Mouse (Mus musculus) hindlimb bud, embryonic 11.5 days (tissue): ENCODE measurements around the gene Clic6.

Source experiments
- DNase-seq: peaks from one replicate; pipeline ENCODE4 v3.0.0-alpha.2; 2012; ENCODE audit warnings: low read depth, low spot score; ENCODE audit errors: extremely low spot score

Clic6 gene

GRCm38 (mm10) chr16:92485436-92485835 lies at the start of gene Clic6:
Gene Clic6, plus strand, starts transcription at chr16:92485736.
- no peak for DNase-seq

DNA sequence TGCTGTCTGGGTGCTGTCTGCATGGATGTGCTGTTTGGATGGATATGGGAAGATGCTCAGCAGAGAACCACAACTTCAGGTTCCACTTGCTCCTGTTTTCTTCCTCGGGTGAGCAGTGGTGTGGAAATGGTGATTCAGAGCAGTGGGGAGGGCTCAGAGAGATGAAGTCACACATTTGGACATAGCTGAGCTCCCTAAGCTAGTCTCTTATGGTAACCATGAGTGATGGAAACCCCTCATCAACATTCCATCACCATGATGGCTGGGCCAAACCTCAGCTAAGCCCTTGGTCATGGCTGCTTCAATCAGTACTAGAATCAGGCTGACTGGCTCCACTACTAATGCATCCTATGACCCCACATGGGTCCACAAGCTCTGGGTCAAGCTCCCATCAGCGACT lies 45.8 kb upstream of the Clic6 start:
- DNase-seq, result no peak

DNA sequence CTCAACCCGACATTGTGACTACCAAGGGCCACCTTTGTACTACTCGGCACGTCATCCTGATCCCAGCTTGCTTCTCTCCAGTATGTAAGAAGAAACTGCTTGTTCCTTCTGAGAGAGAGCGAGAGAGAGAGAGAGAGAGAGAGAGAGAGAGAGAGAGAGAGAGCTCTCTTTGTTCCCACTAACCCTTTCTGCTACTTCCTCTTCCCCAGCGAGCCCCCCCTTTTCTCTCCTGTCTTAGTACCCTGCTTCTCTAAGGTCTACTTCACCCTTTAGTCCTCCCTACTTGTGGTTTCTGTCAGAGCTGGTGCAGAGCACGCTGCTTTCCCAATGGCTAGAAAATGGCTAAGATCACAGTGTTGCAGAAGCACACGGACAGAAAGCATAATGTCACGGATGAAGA lies 45.3 kb upstream of the Clic6 start:
- no peak for DNase-seq

GRCm38 (mm10) chr16:92441203-92441602 lies 44.3 kb upstream of the Clic6 start:
- DNase-seq, result no peak

GRCm38 (mm10) chr16:92442150-92442549 lies 43.4 kb upstream of the Clic6 start:
- no peak for DNase-seq

GRCm38 (mm10) chr16:92442946-92443345 lies 42.6 kb upstream of the Clic6 start:
- DNase-seq, result no peak

DNA sequence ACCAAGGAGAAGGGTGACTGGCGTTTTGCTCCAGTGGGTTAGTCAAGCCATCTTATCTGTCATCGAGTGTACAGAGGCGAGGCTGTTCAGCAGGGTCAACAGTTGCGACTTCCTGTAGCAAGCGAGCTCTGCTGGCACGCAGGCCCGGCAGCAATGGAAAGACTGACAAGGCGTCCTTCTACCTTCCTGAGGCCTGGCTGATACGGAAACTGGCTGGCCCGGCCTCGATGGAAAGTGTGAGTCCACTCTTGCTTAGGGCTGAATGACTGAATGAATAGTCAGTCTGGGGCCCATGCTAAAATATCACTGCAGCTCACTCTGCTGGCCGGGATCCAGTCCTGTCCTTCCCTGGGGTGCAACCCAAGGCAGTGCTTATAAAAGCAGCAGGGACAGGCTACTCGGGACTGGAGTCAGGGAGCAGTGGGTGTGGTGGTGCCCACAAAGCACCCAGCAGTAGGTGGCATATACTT lies 41.9 kb upstream of the Clic6 start:
- DNase-seq, result no peak

- no peak for DNase-seq
Observed at GRCm38 (mm10) chr16:92445377-92445776, 40.2 kb upstream of the Clic6 start.

DNA sequence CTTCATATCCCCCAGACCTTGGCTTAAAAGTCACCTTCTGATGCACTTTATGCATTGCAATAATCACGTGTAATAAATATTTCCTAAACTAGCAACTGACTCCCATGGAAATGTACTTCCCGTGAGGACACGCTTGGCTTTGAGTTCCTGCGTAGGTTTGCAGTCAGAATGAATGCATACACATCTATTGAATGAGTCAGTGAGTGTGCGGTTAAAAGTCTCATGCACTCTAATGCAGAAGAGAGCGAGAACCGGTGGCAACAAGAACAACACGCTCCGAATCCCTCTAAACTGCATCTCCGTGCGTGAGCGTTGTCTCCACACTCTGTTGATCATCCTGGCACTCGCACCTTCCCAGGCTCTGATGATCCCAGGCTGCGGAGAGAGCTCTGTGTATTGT lies 36.5 kb upstream of the Clic6 start:
- no peak for DNase-seq

DNA sequence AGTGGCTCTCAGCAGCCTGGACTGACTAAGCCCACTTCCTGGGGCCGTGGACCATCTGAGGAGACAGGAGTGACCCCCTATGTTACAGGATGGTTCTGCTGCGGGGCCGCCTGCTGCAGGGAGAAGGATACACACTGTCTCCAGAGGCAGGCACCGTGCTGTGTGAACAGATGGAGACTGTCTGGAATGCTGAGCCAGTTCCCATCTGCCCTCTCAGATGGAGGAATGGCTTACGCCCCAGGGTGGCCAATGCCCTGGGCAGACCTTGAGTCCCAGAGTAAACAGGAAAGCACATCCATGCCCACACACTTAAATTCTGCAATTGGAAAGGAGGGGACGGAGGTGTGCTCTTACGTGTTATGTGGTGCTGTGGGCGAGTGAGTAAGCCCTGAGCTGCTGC lies 35.2 kb upstream of the Clic6 start:
- no peak for DNase-seq

DNA sequence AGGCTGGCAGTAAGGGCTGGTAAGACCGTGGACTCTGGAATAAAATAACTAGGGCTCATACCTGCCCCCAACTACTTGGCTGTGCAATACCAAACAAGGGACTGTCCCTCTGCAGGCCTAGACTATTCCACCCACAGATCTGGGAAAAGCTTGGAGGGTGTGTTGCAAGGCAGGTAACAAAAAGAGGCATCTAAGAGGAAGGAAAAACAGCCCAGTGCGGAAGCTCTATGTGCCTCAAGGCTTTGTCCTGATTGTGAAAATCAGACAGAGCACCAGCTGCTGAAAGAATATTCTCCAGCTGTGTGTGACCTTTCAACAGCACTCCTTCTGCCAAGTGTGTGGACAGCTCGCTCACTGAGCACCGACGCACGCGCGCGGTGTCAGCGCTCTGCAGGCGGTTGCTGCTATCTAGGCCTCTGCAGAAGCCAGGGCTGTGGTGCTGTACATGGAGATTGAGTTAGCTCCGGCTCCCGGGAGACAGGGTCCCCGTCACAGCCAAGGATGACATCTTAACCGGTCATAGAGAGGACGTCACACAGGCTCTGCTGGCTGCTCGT lies 33.9 kb upstream of the Clic6 start:
- no peak for DNase-seq

DNA sequence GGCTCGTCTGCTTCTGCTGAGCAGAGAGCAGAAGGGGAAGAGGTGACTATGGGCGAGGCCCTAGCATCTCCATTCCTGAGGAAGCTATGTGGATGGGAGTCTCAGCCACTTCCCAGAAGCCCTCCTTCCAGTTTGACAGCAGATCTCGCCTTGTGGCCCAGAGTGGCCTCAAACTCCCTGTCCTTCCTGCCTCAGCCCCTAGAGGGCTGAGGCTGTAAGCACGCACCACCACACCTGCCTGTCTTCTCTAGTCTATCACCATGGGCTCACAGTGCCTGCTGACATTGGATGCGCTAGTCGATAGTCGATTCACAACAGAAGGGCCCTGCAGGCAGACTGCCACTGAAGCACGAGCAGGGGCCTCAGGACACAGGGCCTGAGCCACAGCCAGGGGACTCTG lies 32.9 kb upstream of the Clic6 start:
- DNase-seq, result no peak

- DNase-seq, result no peak
Observed at GRCm38 (mm10) chr16:92454002-92454401, 31.5 kb upstream of the Clic6 start.

DNA sequence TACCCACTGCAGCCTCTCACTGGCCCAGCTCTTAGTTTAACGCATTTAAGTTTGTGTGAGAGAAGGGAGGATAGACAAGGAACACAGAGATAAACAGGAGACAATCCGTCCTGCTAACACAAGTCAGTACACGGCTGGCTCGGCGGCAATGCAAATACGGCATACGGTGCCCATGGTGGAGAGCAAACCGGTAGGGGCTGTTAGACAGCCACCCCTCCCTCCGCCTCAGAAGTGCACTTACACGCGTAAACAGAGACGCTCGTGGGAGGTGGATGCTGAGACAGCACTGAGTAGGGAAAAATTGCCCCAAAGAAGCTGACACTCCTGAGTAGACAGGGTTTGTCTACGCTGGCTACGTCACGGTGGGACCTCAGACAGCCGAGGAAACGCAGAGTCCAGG lies 31.0 kb upstream of the Clic6 start:
- no peak for DNase-seq

DNA sequence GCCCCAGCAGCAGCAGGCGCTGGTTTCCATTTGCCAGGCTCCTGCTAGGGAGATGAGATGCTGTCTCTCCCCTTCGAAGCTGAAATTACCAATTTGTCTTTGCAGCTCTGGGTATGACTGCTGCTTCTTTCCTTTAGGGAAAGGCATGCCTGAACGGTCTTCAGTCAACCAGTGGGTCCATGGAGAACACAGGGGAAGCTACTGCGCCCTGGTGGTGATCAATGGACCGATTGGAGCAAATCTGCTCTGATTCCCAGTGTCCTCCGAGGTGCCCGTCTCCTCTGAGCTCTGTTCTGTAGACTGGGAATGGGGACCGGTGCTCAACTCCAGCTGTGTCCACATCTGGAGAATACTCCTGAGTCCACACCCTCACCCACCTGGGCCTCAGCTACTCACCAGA lies 30.0 kb upstream of the Clic6 start:
- no peak for DNase-seq

DNA sequence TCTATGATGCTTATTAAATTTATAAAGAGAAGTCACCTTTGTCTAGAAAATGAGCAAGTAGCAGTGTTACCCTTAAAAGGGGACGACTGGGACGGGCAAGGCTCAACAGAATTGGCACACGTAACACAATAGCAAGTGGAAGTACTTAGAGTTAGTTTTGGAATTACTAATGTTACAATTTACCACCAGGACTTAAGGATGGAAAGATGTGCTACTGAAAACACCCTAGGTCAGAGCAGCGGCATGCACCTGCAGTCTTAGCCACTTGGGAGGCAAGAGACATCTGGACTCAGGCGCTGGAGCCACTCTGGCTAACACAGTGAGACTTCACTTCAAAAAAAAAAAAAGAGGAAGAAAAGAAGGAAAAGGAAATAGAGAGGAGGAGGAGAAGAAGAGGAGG lies 29.6 kb upstream of the Clic6 start:
- DNase-seq, result no peak

- DNase-seq, result peak; percentile 42
Observed at GRCm38 (mm10) chr16:92457594-92457993, 27.9 kb upstream of the Clic6 start.

DNA sequence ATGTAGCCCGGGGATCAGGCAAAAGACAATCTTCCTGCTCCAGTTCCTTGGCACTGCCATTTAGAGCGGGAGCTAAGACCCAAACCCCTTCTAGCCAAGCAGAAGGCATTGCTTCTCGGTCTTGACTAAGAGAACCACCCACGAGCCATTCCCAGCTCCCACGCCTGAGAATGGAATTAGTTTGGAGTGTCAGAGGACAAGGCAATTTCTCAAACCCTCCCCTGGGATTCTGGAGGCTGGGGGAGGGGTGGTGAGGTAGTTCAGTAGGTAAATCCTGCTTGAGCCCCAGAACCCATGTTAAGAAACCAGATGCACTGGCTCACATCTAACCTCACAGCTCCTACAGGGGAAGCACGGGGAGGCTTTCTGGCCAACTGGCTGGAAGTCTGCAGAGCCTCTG lies 24.1 kb upstream of the Clic6 start:
- no peak for DNase-seq

- DNase-seq, result no peak
Observed at GRCm38 (mm10) chr16:92464390-92464972, 21.1 kb upstream of the Clic6 start.

DNA sequence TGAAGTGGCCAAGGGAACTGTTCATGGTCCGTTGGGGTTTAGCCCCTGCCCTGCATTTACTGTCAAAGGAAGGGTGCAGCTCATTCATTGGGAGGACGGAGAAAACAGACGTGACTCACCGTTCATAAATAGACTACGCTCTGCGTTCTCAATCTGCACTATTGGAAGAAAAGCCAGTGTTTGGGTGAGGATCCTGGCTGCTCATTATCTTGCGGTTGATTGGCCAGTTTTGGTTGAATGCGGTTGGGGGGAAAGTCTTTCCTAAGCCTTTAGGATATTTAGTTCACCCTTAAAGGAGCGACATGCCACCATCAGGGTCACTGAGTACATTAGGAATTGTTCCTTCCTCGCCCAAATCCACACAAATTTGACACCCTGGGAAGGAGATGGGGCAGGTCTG lies 20.3 kb upstream of the Clic6 start:
- DNase-seq, result no peak

DNA sequence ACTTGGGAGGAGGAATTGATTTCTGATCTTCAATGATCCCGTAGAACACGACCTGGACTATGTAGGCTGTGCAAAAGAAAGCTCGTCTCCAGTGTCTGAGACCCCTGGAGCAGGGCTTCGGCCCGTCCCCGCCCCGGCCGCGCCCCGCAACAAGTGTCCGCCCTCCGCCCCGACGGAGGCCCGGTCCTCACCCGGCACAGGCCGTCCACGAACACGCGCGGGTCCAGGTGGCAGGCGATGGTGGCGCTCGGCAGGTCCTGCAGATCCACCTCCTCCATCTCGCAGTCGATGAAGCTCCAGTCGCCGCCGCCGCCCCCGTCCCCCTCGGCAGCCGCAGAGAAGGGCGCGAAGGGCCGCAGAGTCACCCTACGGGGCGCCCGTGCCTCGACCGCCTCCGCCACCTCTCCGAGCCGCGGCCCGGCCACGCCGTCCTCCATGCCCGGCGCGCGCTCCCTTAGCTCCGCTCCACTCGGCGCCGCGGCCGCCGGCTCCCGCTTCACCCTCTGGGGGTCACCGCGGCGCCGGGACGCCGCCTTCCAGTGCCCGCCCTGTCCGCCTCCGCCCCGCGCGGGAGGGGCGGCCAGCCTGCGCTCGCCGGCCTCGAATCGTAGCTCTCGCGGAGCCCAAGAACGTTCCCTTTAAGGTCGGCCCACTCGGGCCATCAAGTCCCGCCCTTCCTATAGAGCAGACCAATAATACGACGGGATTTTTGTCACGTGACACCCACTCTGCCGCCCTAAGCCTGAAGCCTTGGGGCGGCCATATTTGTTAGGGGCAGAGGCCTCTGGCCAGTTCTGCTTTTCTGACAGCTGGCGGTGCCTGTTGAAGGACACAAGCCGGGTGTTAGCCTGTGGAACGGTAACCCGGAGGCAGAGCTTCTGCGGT lies 19.7 kb upstream of the Clic6 start:
- DNase-seq, result peak; percentile 96

GRCm38 (mm10) chr16:92467041-92467440 lies 18.5 kb upstream of the Clic6 start:
- DNase-seq, result no peak
